Mouse (Mus musculus) forebrain, postnatal 0 days (tissue): Measurements from ENCODE around the gene 2810408A11Rik. TPM values are rescaled to one million over a fixed set of nuclear protein-coding genes. Genes with fewer than 3 reads are reported as not detected.

ENCODE experiments used
- ATAC-seq: fragments of 200-750 bp; cut with Nextera tagmentation; 2 replicates; pipeline ENCODE4 v1.8.0; 2017; ENCODE audit warnings: mild to moderate bottlenecking, moderate library complexity
- DNase-seq: peaks from one replicate; pipeline ENCODE4 v3.0.0-alpha.2; 2015
- H3K27ac ChIP-seq: fragments of 300-500 bp; sonication (generic); 2 replicates; pipeline ENCODE4 v1.5.1; 2014; ENCODE audit warnings: low read depth, mild to moderate bottlenecking, antibody characterized with exemption, low read length, moderate library complexity, mixed read lengths
- H3K27me3 ChIP-seq: fragments of 300-500 bp; sonication (generic); 2 replicates; pipeline ENCODE4 v1.6.1; 2014; ENCODE audit warnings: mild to moderate bottlenecking, low read length, mixed read lengths; ENCODE audit not compliant: insufficient read depth
- H3K36me3 ChIP-seq: fragments of 300-500 bp; sonication (generic); 2 replicates; pipeline ENCODE4 v1.6.1; 2014; ENCODE audit warnings: mild to moderate bottlenecking, moderate library complexity; ENCODE audit not compliant: insufficient read depth
- H3K4me1 ChIP-seq: fragments of 300-500 bp; sonication (generic); 2 replicates; pipeline ENCODE4 v1.6.1; 2014; ENCODE audit warnings: antibody characterized with exemption; ENCODE audit not compliant: insufficient read depth
- H3K4me2 ChIP-seq: fragments of 300-500 bp; sonication (generic); 2 replicates; pipeline ENCODE4 v1.6.1; 2014; ENCODE audit warnings: low read depth, mild to moderate bottlenecking, moderate library complexity
- H3K4me3 ChIP-seq: fragments of 300-500 bp; sonication (generic); 2 replicates; pipeline ENCODE4 v1.5.1; 2014; ENCODE audit warnings: low read depth, low read length, mixed read lengths
- H3K9ac ChIP-seq: fragments of 300-500 bp; sonication (generic); 2 replicates; pipeline ENCODE4 v1.6.1; 2014; ENCODE audit warnings: mild to moderate bottlenecking
- H3K9me3 ChIP-seq: fragments of 300-500 bp; sonication (generic); 2 replicates; pipeline ENCODE4 v1.6.1; 2016; ENCODE audit warnings: low read length
- CTCF ChIP-seq: sonication (generic); IDR thresholded peaks from 2 replicates; pipeline ENCODE4 v1.5.1; 2016; ENCODE audit warnings: antibody characterized with exemption, control low read depth, low read depth
- WGBS: fragments of 180-500 bp; shearing (Covaris S2); extraction: QIAGEN DNeasy Blood & Tissue Kit; methylation state at CpG from one replicate; pipeline ENCODE4 v1.1.7; 2014; 5-methylcytosine and 5-hydroxymethylcytosine counted together
- polyA plus RNA-seq: library from polyadenylated mRNA; unstranded; fragments of >200 nt; fragmentation: Nextera tagmentation; extraction: Ambion mirVana; gene quantifications from 2 replicates; pipeline ENCODE4 v1.2.1, GENCODE M21; 2015
- total RNA-seq: library from RNA; depleted of rRNA; stranded (reverse); fragments of >200 nt; gene quantifications from 2 replicates; pipeline ENCODE4 v1.2.3, GENCODE M21; 2014

Gene 2810408A11Rik
- total and polyA plus RNA-seq, 2 experiments from 2014 or later, result 10.5 to 11.4 TPM

DNA sequence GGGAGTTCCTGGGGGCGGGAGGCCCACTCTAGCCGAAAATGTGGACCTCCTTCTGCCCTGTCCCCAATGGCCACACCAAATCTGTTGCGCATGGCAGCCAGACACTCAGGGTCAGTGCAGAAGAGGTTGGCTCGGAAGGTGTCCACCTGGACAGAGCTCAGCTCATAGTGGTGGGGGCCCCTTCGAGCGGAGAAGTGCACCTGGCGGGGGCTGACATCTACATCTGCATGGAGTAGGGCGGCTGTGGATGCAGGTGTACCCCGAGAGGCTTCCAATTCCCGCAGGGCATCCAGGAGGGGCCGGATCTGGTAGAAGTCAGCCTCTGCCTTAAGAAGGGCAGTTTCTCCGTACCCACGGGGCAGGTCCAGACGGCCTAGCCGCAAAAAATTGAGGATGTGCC lies 21.1 kb downstream of the 2810408A11Rik start:
- no peak overlapping the region for H3K9ac ChIP-seq
- H3K4me1 ChIP-seq, result peaks cover 9% of the 10 kb centered on the region; the same call in 1 of the 2 replicates
- ATAC-seq (no peak), DNase-seq (no peak)
- TF ChIP-seq CTCF, result no peak
- no peaks in the 10 kb centered on the region for H3K9me3 ChIP-seq
- H3K27ac ChIP-seq, result no peak overlapping the region
- WGBS, result 61% methylated on average over 15 of the region's 15 CpGs
- H3K27me3 ChIP-seq, result no peaks in the 10 kb centered on the region; the same call in 1 of the 2 replicates
- peak overlapping the region; percentile 65 for H3K4me2 ChIP-seq
- H3K36me3 ChIP-seq, result no peaks in the 10 kb centered on the region
- H3K4me3 ChIP-seq, result no peak overlapping the region

DNA sequence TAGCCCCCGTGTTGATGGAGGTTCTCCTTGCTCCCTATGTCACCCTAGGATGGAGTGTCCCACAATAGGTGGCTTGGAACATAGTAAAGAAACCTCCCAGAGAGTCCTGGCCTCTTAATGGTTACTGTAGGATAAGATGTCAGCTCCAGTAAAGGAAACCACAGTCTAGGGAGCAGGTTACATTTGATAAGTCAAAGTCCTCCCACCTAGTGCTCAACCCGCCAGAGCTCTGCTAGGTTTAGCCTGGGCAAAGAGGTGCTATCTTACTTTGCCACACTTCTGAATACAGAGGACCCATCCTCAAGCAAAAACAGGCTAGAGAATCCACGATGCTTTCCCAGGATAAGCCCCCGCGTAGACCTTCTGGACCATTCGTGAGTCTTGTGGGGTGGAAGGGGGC lies 21.8 kb downstream of the 2810408A11Rik start:
- Histone ChIP-seq H3K36me3 (no peaks in the 10 kb centered on the region), H3K4me2 (no peak overlapping the region), H3K9ac (no peak overlapping the region), H3K4me1 (peaks cover 9% of the 10 kb centered on the region; the same call in 1 of the 2 replicates), H3K27me3 (no peaks in the 10 kb centered on the region; the same call in 1 of the 2 replicates), H3K4me3 (no peak overlapping the region), H3K9me3 (no peaks in the 10 kb centered on the region), H3K27ac (no peak overlapping the region)
- ATAC-seq (no peak), DNase-seq (no peak)
- no peak for TF ChIP-seq CTCF
- WGBS, result 89% methylated on average over 6 of the region's 6 CpGs

DNA sequence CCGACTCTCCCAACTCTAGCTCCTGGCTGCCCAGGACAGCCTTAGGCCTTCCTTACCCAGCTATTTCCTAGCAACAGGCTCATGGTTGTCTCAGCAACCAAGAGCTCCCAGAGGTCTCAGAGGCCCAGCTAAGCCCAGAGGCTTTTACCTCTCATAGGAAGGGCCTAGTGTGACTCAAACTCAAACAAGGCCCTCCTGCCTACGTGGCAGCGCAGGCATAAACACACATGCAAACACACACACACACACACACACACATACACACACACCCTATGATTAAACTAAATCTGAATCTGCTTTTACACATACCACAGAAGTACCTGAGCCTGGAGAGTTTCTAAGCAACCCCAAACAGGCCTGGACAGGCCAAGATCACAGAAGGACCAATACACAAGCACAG lies 22.4 kb downstream of the 2810408A11Rik start:
- 87% methylated on average over 3 of the region's 3 CpGs for WGBS

DNA sequence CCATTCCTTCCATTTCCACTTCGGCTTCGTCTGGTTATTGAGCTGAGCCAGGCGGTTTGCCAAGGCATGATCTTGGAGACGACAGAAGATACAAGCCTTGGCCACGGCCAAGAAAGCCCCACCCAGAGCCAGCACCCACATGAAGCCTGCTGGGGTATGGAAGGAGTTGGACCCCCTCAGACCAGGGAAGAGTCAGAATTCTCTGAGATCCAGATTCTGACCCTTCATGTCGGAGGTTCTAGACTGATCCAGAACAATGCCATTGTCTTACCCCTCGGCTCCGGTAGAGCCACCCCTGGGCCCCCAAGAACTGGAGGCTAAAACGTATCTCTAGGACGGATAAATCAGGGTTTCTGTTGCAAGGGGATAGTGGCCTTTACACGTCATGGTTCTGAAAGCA lies 22.9 kb downstream of the 2810408A11Rik start, which contains the start of gene Tmem95:
Tmem95 (minus strand) TSS at position 141 of the 400 bp plus-strand sequence.
- peak within 1 kb of the TSS; percentile 18 for H3K4me2 ChIP-seq
- no peaks in the 10 kb centered on the region; the same call in 1 of the 2 replicates for H3K27me3 ChIP-seq
- H3K9ac ChIP-seq, result 0 out of 2 replicates have a peak within 1 kb of the TSS, but pooled peaks have one; percentile 6
- H3K27ac ChIP-seq, result no peak within 1 kb of the TSS; the same call in 1 of the 2 replicates
- H3K9me3 ChIP-seq, result no peaks in the 10 kb centered on the region
- H3K4me3 ChIP-seq, result no peak within 1 kb of the TSS
- H3K4me1 ChIP-seq, result peaks cover 9% of the 10 kb centered on the region; the same call in 1 of the 2 replicates
- WGBS, result 83% methylated on average over 11 of the region's 11 CpGs
- no peak for ATAC-seq
- no peak for TF ChIP-seq CTCF
- H3K36me3 ChIP-seq, result no peaks in the 10 kb centered on the region
- no peak for DNase-seq

More for the DNA sequence above, 22.4 kb downstream of the 2810408A11Rik start:
- Histone ChIP-seq H3K27me3 (no peaks in the 10 kb centered on the region; the same call in 1 of the 2 replicates), H3K4me2 (no peak overlapping the region), H3K9ac (no peak overlapping the region), H3K9me3 (no peaks in the 10 kb centered on the region), H3K36me3 (no peaks in the 10 kb centered on the region), H3K27ac (no peak overlapping the region), H3K4me1 (peaks cover 9% of the 10 kb centered on the region; the same call in 1 of the 2 replicates), H3K4me3 (no peak overlapping the region)
- ATAC-seq, result no peak
- DNase-seq, result no peak
- no peak for TF ChIP-seq CTCF

DNA sequence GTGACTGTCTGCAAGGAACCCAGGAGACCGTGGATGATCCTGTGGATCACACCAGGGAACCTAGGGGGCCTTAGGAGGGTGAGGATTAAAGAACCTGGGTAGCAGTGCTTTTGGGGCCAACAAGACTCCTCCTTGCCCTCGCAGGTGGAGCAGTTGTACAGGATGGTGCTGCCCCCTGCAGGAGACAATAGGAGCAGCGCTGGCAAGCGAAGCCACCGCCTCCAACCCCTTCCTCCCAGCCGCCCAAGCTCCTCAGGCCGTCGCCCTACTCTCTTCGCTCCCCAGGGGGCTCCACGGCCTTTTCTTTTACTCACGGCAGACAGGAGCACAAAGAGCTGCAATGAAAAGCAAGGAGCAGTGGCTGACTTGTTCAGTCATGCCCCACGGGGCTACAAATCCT lies 23.9 kb downstream of the 2810408A11Rik start:
- TF ChIP-seq CTCF, result peak; percentile 86
- WGBS, result under 1% methylated on average over 12 of the region's 12 CpGs
- H3K4me1 ChIP-seq, result peaks cover 9% of the 10 kb centered on the region; the same call in 1 of the 2 replicates
- H3K4me3 ChIP-seq, result no peak overlapping the region
- H3K4me2 ChIP-seq, result peak overlapping the region; percentile 18
- no peaks in the 10 kb centered on the region for H3K36me3 ChIP-seq
- ATAC-seq (peak; percentile 84), DNase-seq (peak; percentile 86)
- no peaks in the 10 kb centered on the region; the same call in 1 of the 2 replicates for H3K27me3 ChIP-seq
- H3K9me3 ChIP-seq, result no peaks in the 10 kb centered on the region
- H3K27ac ChIP-seq, result no peak overlapping the region
- 0 out of 2 replicates have a peak overlapping the region, but pooled peaks have one; percentile 6 for H3K9ac ChIP-seq

DNA sequence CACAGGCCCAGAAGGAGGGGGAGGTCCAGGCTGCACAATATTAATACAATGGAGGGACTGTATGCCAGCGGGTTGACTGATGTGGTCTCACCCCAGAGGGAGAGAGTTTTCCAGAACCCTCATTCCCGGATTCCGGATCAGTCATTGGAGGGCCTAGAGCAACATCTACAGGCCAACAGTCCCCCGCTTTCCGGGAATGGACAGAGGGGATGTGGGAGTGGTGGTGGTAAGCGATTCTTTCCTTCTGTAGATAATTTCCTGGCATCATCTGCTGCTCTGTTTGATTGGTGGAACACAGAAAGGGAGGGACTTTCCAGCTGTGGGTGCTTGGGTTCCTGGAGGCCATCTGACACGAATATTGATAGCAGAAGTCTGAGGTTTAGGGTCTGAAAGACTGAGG lies 24.6 kb downstream of the 2810408A11Rik start:
- DNase-seq, result no peak
- WGBS, result 64% methylated on average over 7 of the region's 7 CpGs

DNA sequence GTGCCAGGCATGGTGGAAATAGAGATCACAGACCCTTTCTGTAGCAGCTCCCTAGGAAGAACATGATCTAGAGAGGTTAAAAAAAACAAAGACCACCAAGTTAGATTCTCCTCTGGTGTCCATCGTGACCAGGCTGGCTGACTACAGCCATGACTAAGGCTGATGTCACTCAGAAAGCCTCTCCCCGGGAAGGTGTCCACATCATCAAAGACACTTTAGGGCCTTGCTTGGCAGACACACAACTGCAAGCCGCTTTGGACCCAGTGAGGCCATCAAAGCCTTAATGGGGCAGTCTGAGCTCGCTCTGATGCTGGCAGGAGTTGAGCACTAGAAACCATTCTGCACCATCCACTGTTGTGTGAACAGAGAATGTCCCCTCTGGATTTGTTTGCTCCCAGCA lies 28.3 kb downstream of the 2810408A11Rik start:
- TF ChIP-seq CTCF, result no peak
- no peak for DNase-seq

More for the DNA sequence above, 24.6 kb downstream of the 2810408A11Rik start:
- no peaks in the 10 kb centered on the region; the same call in 1 of the 2 replicates for H3K27me3 ChIP-seq
- H3K27ac ChIP-seq, result no peak overlapping the region
- no peak overlapping the region for H3K4me3 ChIP-seq
- no peaks in the 10 kb centered on the region for H3K9me3 ChIP-seq
- H3K36me3 ChIP-seq, result no peaks in the 10 kb centered on the region
- no peak overlapping the region for H3K9ac ChIP-seq
- peaks cover 7% of the 10 kb centered on the region; the same call in 1 of the 2 replicates for H3K4me1 ChIP-seq
- TF ChIP-seq CTCF, result no peak
- no peak for ATAC-seq
- H3K4me2 ChIP-seq, result no peak overlapping the region

More for the DNA sequence above, 28.3 kb downstream of the 2810408A11Rik start:
- no peaks in the 10 kb centered on the region for H3K36me3 ChIP-seq
- no peak overlapping the region for H3K9ac ChIP-seq
- H3K27me3 ChIP-seq, result no peaks in the 10 kb centered on the region
- no peaks in the 10 kb centered on the region for H3K4me1 ChIP-seq
- 72% methylated on average over 4 of the region's 4 CpGs for WGBS
- H3K9me3 ChIP-seq, result no peaks in the 10 kb centered on the region
- H3K27ac ChIP-seq, result no peak overlapping the region
- no peak overlapping the region for H3K4me2 ChIP-seq
- H3K4me3 ChIP-seq, result no peak overlapping the region
- ATAC-seq, result no peak
